Mouse (Mus musculus): ENCODE results near the gene Spata31d1b. TPM values are rescaled to one million over a fixed set of nuclear protein-coding genes. Genes with fewer than 3 reads are reported as not detected.

Gene Spata31d1b
- total and polyA plus RNA-seq, 3 experiments, result not detected

DNA sequence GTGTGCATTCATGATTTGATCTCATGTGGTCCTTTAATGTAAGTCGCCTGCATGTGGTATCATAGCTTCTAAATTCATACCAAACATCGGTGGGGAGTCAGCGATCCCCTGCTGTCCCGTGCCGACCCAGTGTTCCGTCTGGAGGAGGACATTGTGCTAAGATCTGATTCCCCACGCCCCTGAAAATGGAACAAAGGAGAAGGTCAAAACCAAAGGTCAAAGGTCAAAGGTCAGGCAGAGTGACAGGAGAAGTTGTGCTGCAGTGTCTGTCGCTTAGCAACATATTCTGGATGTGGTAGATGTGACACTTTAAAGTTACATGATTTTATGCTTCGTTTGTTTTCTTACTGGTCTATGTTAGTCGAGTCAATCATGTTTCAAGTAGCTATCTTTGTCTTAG, 20.6 kb upstream of the Spata31d1b start:
- no peak overlapping the region for H3K9ac ChIP-seq (ENCODE audit: control insufficient read depth, low read depth, low read length, poor library complexity, severe bottlenecking)
- H3K4me3 ChIP-seq (ENCODE audit: control insufficient read depth in 1 of 2, insufficient read depth in 1 of 2, low read depth in 2 of 2, low read length in 2 of 2), result no peak overlapping the region
- H3K79me2 ChIP-seq (ENCODE audit: control insufficient read depth, insufficient read depth, low read length, poor library complexity), result no peaks in the 10 kb centered on the region
- no peak for TF ChIP-seq E2F4 (IDR thresholded peaks at IDR 0.05; ENCODE audit: borderline replicate concordance, low read depth, low read length)
- TF ChIP-seq GATA1 (IDR thresholded peaks at IDR 0.05; ENCODE audit: low read depth, low read length), result no peak
- TF ChIP-seq SMC3 (IDR thresholded peaks at IDR 0.05; ENCODE audit: low read depth, low read length), result no peak
- TF ChIP-seq TAL1 (IDR thresholded peaks at IDR 0.05; ENCODE audit: low read length), result no peak
- no peak for TF ChIP-seq ETS1 (IDR thresholded peaks at IDR 0.05; ENCODE audit: low read depth, low read length)
- no peak for TF ChIP-seq MXI1 (IDR thresholded peaks at IDR 0.05; ENCODE audit: low read depth, low read length)
- TF ChIP-seq HCFC1 (IDR thresholded peaks at IDR 0.05; ENCODE audit: low read depth, low read length), result no peak
- H3K27ac ChIP-seq (ENCODE audit: control insufficient read depth, low read depth, low read length), result no peak overlapping the region
- no peaks in the 10 kb centered on the region for H3K9me3 ChIP-seq (replicated peaks; ENCODE audit: insufficient read depth, low read length)
- H3K27me3 ChIP-seq (ENCODE audit: control insufficient read depth in 1 of 2, insufficient read depth in 2 of 2, low read length in 2 of 2), result no peaks in the 10 kb centered on the region
- peaks cover 0 to 13% of the 10 kb centered on the region in 2 experiments; a peak in 3 of 4 replicates for H3K4me1 ChIP-seq (ENCODE audit: control insufficient read depth in 1 of 2, insufficient read depth in 2 of 2, low read length in 2 of 2)
- DNase-seq (ENCODE audit: low read depth, low spot score), result no peak
- peaks cover 0 to 11% of the 10 kb centered on the region in 2 experiments; a peak in 2 of 4 replicates for H3K36me3 ChIP-seq (ENCODE audit: control insufficient read depth in 1 of 2, insufficient read depth in 2 of 2, low read length in 2 of 2)

DNA sequence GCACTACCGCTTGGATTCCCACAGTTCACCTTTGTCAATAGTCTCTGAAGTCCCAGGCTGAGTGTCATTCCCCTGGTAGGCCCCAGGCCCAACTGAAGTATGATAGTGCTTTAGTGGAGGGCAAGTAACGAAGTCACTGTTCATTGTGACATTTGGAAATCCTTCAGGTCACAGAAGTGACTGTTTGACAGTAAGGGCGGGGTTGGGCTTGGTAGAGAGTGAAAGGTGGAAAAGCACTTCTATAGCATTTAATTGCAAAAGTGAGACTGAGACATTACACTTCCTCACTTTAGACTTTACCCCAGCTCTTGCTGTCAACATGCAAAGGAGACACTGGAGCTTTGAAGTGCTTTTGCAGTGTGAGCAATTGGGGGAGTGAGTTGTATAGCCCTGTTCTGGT, 18.1 kb upstream of the Spata31d1b start, which contains the start of gene 4921517D22Rik:
4921517D22Rik (minus strand) TSS at position 101 of the 400 bp plus-strand sequence.
- no peak for TF ChIP-seq CTCF (IDR thresholded peaks at IDR 0.05 in 2 of 3, conservative IDR thresholded peaks at IDR 0.05 in 1 of 3; ENCODE audit: control insufficient read depth in 1 of 3, insufficient read depth in 1 of 3, low read depth in 2 of 3, low read length in 3 of 3, poor library complexity in 1 of 3, severe bottlenecking in 1 of 3)
- Histone ChIP-seq H3K4me1 (ENCODE audit: control insufficient read depth in 1 of 2, insufficient read depth in 2 of 2, low read length in 2 of 2) (peaks cover 0 to 8% of the 10 kb centered on the region in 2 experiments; a peak in 3 of 4 replicates), H3K79me2 (ENCODE audit: control insufficient read depth, insufficient read depth, low read length, poor library complexity) (no peaks in the 10 kb centered on the region), H3K27ac (ENCODE audit: control insufficient read depth, low read depth, low read length) (no peak within 1 kb of the TSS), H3K4me3 (ENCODE audit: control insufficient read depth in 1 of 2, insufficient read depth in 1 of 2, low read depth in 2 of 2, low read length in 2 of 2) (no peak within 1 kb of the TSS), H3K27me3 (ENCODE audit: control insufficient read depth in 1 of 2, insufficient read depth in 2 of 2, low read length in 2 of 2) (no peaks in the 10 kb centered on the region; a peak in 1 of 4 replicates), H3K36me3 (ENCODE audit: control insufficient read depth in 1 of 2, insufficient read depth in 2 of 2, low read length in 2 of 2) (peaks cover 0 to 7% of the 10 kb centered on the region in 2 experiments; a peak in 2 of 4 replicates), H3K9me3 (replicated peaks; ENCODE audit: insufficient read depth, low read length) (no peaks in the 10 kb centered on the region), H3K9ac (ENCODE audit: control insufficient read depth, low read depth, low read length, poor library complexity, severe bottlenecking) (no peak within 1 kb of the TSS)
- no peak for DNase-seq (ENCODE audit: low read depth, low spot score)

DNA sequence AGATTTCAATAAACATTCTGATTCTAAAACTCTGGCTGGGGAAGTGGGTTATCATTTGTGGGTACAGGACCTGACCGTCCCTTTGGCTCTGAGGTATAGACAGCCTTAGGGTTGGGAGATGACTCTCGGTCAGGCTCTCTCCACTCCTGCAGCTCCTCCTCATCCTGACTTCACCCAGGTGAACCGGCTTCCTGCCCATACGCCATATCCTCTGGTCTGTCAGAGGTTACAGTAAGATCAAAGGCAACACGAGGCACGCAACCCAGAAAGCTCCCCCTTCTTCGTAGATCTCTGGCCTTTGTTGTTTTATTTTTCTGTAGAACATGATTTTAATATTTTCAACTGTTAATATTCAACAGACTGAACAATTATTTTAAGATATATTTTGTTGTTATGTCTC, 16.3 kb upstream of the Spata31d1b start:
- H3K4me1 ChIP-seq (ENCODE audit: control insufficient read depth in 1 of 2, insufficient read depth in 2 of 2, low read length in 2 of 2), result no peaks in the 10 kb centered on the region
- no peak for DNase-seq (ENCODE audit: low read depth, low spot score)

More for the DNA sequence above, 16.3 kb upstream of the Spata31d1b start:
- Histone ChIP-seq H3K9me3 (replicated peaks; ENCODE audit: insufficient read depth, low read length) (no peaks in the 10 kb centered on the region), H3K4me3 (ENCODE audit: control insufficient read depth in 1 of 2, insufficient read depth in 1 of 2, low read depth in 2 of 2, low read length in 2 of 2) (no peak overlapping the region), H3K79me2 (ENCODE audit: control insufficient read depth, insufficient read depth, low read length, poor library complexity) (no peaks in the 10 kb centered on the region), H3K9ac (ENCODE audit: control insufficient read depth, low read depth, low read length, poor library complexity, severe bottlenecking) (no peak overlapping the region), H3K27ac (ENCODE audit: control insufficient read depth, low read depth, low read length) (no peak overlapping the region), H3K27me3 (ENCODE audit: control insufficient read depth in 1 of 2, insufficient read depth in 2 of 2, low read length in 2 of 2) (no peaks in the 10 kb centered on the region; a peak in 1 of 4 replicates), H3K36me3 (ENCODE audit: control insufficient read depth in 1 of 2, insufficient read depth in 2 of 2, low read length in 2 of 2) (no peaks in the 10 kb centered on the region)
- no peak for TF ChIP-seq ZC3H11A (IDR thresholded peaks at IDR 0.05; ENCODE audit: low read depth, low read length)
- no peak for TF ChIP-seq MXI1 (IDR thresholded peaks at IDR 0.05; ENCODE audit: low read depth, low read length)
- TF ChIP-seq SMC3 (IDR thresholded peaks at IDR 0.05; ENCODE audit: low read depth, low read length), result no peak
- no peak for TF ChIP-seq NELFE (IDR thresholded peaks at IDR 0.05; ENCODE audit: low read depth, low read length)
- TF ChIP-seq CHD2 (IDR thresholded peaks at IDR 0.05; ENCODE audit: low read length), result no peak
- no peak for TF ChIP-seq ZNF384 (IDR thresholded peaks at IDR 0.05; ENCODE audit: low read depth, low read length)
- TF ChIP-seq MEF2A (IDR thresholded peaks at IDR 0.05; ENCODE audit: extremely low read depth, insufficient replicate concordance, low read depth, low read length, poor library complexity, severe bottlenecking), result no peak
